Mouse (Mus musculus): ENCODE measurements around the gene Tyw5. TPM values are rescaled to one million over a fixed set of nuclear protein-coding genes. Genes with fewer than 3 reads are reported as not detected.

The Tyw5 gene
- polyA plus RNA-seq, 1 experiment, result 26.5 TPM

GRCm38 (mm10) chr1:57347487-57347886 lies 59.4 kb downstream of the Tyw5 start:
- Histone ChIP-seq H3K4me1 (ENCODE audit: control insufficient read depth, insufficient read depth, low read length) (no peaks in the 10 kb centered on the region), H3K4me3 (replicated peaks; ENCODE audit: insufficient read depth, low read depth, low read length) (no peak overlapping the region), H3K27me3 (ENCODE audit: control insufficient read depth, insufficient read depth, low read length) (no peaks in the 10 kb centered on the region), H3K27ac (ENCODE audit: insufficient read depth, low read length) (no peak overlapping the region)
- no peak for TF ChIP-seq POLR2A (IDR thresholded peaks at IDR 0.05; ENCODE audit: borderline replicate concordance, insufficient read depth, low read length)
- DNase-seq, result no peak

GRCm38 (mm10) chr1:57341197-57341596 lies 65.7 kb downstream of the Tyw5 start:
- TF ChIP-seq CTCF (IDR thresholded peaks at IDR 0.05; ENCODE audit: borderline replicate concordance, insufficient read depth, low read depth, low read length) (no peak), POLR2A (IDR thresholded peaks at IDR 0.05; ENCODE audit: borderline replicate concordance, insufficient read depth, low read length) (no peak)
- Histone ChIP-seq H3K4me1 (ENCODE audit: control insufficient read depth, insufficient read depth, low read length) (no peaks in the 10 kb centered on the region), H3K27ac (ENCODE audit: insufficient read depth, low read length) (no peak overlapping the region), H3K4me3 (replicated peaks; ENCODE audit: insufficient read depth, low read depth, low read length) (no peak overlapping the region), H3K27me3 (ENCODE audit: control insufficient read depth, insufficient read depth, low read length) (no peaks in the 10 kb centered on the region)
- DNase-seq, result no peak
- WGBS, result 51% methylated on average over 2 of the region's 2 CpGs

- WGBS, result 49% methylated on average over 14 of the region's 14 CpGs
- no peak for TF ChIP-seq CTCF (IDR thresholded peaks at IDR 0.05; ENCODE audit: borderline replicate concordance, insufficient read depth, low read depth, low read length)
- TF ChIP-seq POLR2A (IDR thresholded peaks at IDR 0.05; ENCODE audit: borderline replicate concordance, insufficient read depth, low read length), result no peak
- no peaks in the 10 kb centered on the region for H3K27me3 ChIP-seq (ENCODE audit: control insufficient read depth, insufficient read depth, low read length)
- DNase-seq, result no peak
- H3K4me1 ChIP-seq (ENCODE audit: control insufficient read depth, insufficient read depth, low read length), result no peaks in the 10 kb centered on the region
- no peak overlapping the region for H3K4me3 ChIP-seq (replicated peaks; ENCODE audit: insufficient read depth, low read depth, low read length)
- no peak overlapping the region for H3K27ac ChIP-seq (ENCODE audit: insufficient read depth, low read length)
These were observed 67.6 kb downstream of the Tyw5 start for GRCm38 (mm10) chr1:57339156-57339796.

Other genes with a start within 250 kb of the Tyw5 start
- 11.6 and 15.3 TPM in 2 replicates for gene 1700066M21Rik, start 29.5 kb downstream of the Tyw5 start, polyA plus RNA-seq (2012; rRNA removed)
- gene Maip1, start 773 bp downstream of the Tyw5 start, polyA plus RNA-seq (2012; rRNA removed), result 11.5 and 11.9 TPM in 2 replicates

All from cerebellum, adult 2 months (tissue).